Mouse (Mus musculus): Measurements from ENCODE around the gene Gnb3. TPM values are rescaled to one million over a fixed set of nuclear protein-coding genes. Genes with fewer than 3 reads are reported as not detected.

Gene Gnb3
- polyA plus RNA-seq (2015; fragmentation: Nextera tagmentation; extraction: Ambion mirVana), result 3.8 and 4.2 TPM in 2 replicates

DNA sequence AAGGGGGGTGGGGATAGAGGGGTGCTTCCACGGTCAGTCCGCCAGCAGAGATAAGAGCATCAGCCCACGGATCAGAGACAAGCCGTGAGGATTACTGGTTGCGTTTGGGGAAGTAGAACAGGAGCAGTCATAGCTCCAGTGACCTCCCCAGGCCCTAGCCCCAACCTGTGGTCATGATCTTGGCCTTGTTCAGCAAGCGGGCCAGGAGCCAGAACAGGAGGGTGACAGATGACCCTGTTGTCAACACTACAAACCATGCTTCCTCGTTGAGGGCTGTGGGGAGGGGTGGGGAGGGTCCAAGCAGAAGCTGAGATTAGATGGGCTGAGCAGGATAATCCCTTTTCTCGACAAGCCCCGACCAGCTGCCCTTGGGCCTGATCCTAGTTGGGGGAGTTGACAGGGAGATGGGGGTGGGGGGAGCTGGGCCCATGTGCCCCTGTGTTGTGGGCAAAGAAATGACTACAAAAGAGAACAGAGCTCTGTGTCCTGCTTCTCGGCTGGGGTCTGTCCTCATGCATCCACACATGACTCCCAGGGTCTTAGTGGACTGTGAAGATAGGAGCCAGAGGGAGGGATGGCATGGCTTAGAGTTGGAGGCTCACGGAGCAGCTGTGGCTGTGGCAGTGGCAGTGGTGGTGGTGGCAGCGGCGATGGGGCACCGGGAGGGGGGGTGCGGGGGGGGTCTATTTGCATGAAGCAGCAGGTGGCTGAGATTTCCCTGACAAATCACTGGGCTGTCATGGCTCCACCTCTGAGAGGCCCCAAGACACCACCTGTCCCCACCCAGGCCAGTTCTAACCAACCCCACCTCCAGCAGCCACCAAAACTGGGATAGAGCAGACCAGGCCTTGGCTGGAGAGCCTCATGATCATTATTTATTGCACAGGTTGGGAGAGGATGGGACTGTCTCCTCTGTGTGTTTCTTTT, at the start of gene Gnb3:
TSS of gene Gnb3 (minus strand) at position 35 of the 927 bp plus-strand sequence.
- Histone ChIP-seq H3K4me2 (ENCODE audit: low read depth, low read length) (peak within 1 kb of the TSS; percentile 7; the same call in 1 of the 2 replicates), H3K9ac (ENCODE audit: low read length) (peak within 1 kb of the TSS; percentile 49), H3K4me1 (ENCODE audit: control insufficient read depth, insufficient read depth, low read length) (peaks cover 18% of the 10 kb centered on the region), H3K27me3 (ENCODE audit: control insufficient read depth, insufficient read depth, low read length) (no peaks in the 10 kb centered on the region), H3K27ac (ENCODE audit: low read length) (peak within 1 kb of the TSS; percentile 20; the same call in 1 of the 2 replicates), H3K9me3 (replicated peaks; ENCODE audit: control insufficient read depth, low read length) (no peaks in the 10 kb centered on the region), H3K4me3 (ENCODE audit: low read length) (no peak within 1 kb of the TSS), H3K36me3 (ENCODE audit: control insufficient read depth, insufficient read depth) (peaks cover 10% of the 10 kb centered on the region; the same call in 1 of the 2 replicates)
- 18% methylated on average over 15 of the region's 15 CpGs for WGBS
- ATAC-seq (replicated peaks; ENCODE audit: extremely low read depth, insufficient read depth, low FRiP score), result peak; percentile 70

- Histone ChIP-seq H3K4me1 (ENCODE audit: control insufficient read depth, insufficient read depth, low read length) (peaks cover 6% of the 10 kb centered on the region; the same call in 1 of the 2 replicates), H3K27me3 (ENCODE audit: control insufficient read depth, insufficient read depth, low read length) (no peaks in the 10 kb centered on the region), H3K9ac (ENCODE audit: low read length) (no peak overlapping the region), H3K4me2 (ENCODE audit: low read depth, low read length) (no peak overlapping the region), H3K36me3 (ENCODE audit: control insufficient read depth, insufficient read depth) (no peaks in the 10 kb centered on the region), H3K4me3 (ENCODE audit: low read length) (no peak overlapping the region), H3K9me3 (replicated peaks; ENCODE audit: control insufficient read depth, low read length) (no peaks in the 10 kb centered on the region), H3K27ac (ENCODE audit: low read length) (no peak overlapping the region)
- no peak for ATAC-seq (replicated peaks; ENCODE audit: extremely low read depth, insufficient read depth, low FRiP score)
- WGBS, result 86% methylated on average over 6 of the region's 6 CpGs
Observed at GRCm38 (mm10) chr6:124888555-124889125, 48.6 kb upstream of the Gnb3 start.

DNA sequence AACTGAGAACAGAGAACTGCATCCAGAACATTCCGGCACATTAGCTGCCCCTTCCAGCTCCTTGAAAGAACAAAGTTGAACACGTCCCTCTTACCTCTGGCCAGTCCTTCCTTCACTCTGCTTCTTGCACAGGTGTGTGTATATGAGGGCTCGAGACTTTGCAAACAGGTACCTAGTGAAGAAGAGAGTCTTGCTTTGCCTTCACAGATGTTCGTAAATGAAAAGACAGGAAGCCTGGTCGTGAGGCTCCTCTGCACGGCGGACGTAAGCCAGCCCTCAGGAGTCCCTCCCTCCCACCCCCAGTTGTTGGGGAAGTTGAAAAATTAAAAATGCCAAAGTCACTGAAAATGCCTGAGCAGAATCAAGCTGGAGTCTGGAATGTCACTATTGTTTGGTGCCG, 47.9 kb upstream of the Gnb3 start, which contains the start of gene Cd4:
TSS of gene Cd4 (minus strand) at position 236 of the 400 bp plus-strand sequence.
- no peak within 1 kb of the TSS for H3K9ac ChIP-seq (ENCODE audit: low read length)
- no peak for ATAC-seq (replicated peaks; ENCODE audit: extremely low read depth, insufficient read depth, low FRiP score)
- 80% methylated on average over 9 of the region's 9 CpGs for WGBS

GRCm38 (mm10) chr6:124885956-124886381, 45.9 kb upstream of the Gnb3 start:
- Histone ChIP-seq H3K4me2 (ENCODE audit: low read depth, low read length) (no peak overlapping the region), H3K36me3 (ENCODE audit: control insufficient read depth, insufficient read depth) (no peaks in the 10 kb centered on the region), H3K4me3 (ENCODE audit: low read length) (no peak overlapping the region), H3K9me3 (replicated peaks; ENCODE audit: control insufficient read depth, low read length) (no peaks in the 10 kb centered on the region), H3K9ac (ENCODE audit: low read length) (no peak overlapping the region), H3K27me3 (ENCODE audit: control insufficient read depth, insufficient read depth, low read length) (no peaks in the 10 kb centered on the region), H3K27ac (ENCODE audit: low read length) (peak overlapping the region; percentile 76), H3K4me1 (ENCODE audit: control insufficient read depth, insufficient read depth, low read length) (peaks cover 6% of the 10 kb centered on the region; the same call in 1 of the 2 replicates)
- ATAC-seq (replicated peaks; ENCODE audit: extremely low read depth, insufficient read depth, low FRiP score), result no peak
- WGBS, result 89% methylated on average over 8 of the region's 8 CpGs

More for the DNA sequence above, 47.9 kb upstream of the Gnb3 start, which contains the start of gene Cd4:
- no peak within 1 kb of the TSS for H3K27ac ChIP-seq (ENCODE audit: low read length)
- H3K9me3 ChIP-seq (replicated peaks; ENCODE audit: control insufficient read depth, low read length), result no peaks in the 10 kb centered on the region
- no peak within 1 kb of the TSS for H3K4me3 ChIP-seq (ENCODE audit: low read length)
- no peaks in the 10 kb centered on the region for H3K27me3 ChIP-seq (ENCODE audit: control insufficient read depth, insufficient read depth, low read length)
- no peak within 1 kb of the TSS for H3K4me2 ChIP-seq (ENCODE audit: low read depth, low read length)
- peaks cover 6% of the 10 kb centered on the region; the same call in 1 of the 2 replicates for H3K4me1 ChIP-seq (ENCODE audit: control insufficient read depth, insufficient read depth, low read length)
- no peaks in the 10 kb centered on the region for H3K36me3 ChIP-seq (ENCODE audit: control insufficient read depth, insufficient read depth)

DNA sequence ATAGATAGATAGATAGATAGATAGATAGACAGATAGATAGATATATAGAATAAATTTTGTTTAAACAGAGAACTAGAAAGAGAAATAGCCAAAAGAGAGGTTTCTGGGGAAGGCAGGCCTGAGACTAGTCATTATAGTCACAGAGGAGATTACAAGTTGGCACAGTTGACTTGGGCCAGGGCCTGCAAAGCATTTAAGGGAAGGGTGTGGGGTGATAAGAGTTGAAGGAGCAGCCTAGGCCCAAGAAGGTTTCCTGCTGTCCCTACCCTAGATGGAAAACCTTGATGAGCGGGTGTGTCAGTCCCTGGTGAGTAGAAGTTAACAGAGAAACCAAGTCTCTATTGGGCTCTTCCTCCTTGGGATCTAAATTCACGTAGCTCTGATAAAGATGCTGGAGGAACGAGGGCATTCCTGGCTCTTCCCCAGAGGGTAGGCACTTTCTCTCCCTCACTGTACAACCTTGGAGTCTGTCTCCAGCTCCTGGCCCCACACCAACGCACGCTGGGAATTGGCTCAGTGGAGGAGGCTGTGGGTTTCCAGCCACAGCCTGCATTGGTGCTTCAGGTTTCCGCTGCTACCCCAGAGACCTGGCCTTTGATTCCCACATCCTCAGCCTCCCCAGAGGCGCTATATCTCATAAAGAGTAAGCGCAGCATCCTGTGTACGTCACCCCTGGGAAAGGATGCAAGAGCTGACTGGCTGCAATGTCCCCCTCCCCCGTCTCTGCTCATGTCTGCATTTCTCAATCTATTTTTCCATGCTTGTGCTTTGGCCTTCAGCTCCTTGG, 44.8 kb upstream of the Gnb3 start:
- Histone ChIP-seq H3K27me3 (ENCODE audit: control insufficient read depth, insufficient read depth, low read length) (no peaks in the 10 kb centered on the region), H3K4me3 (ENCODE audit: low read length) (no peak overlapping the region), H3K27ac (ENCODE audit: low read length) (peak overlapping the region; percentile 76), H3K4me1 (ENCODE audit: control insufficient read depth, insufficient read depth, low read length) (peaks cover 6% of the 10 kb centered on the region; the same call in 1 of the 2 replicates), H3K36me3 (ENCODE audit: control insufficient read depth, insufficient read depth) (no peaks in the 10 kb centered on the region), H3K9ac (ENCODE audit: low read length) (no peak overlapping the region), H3K9me3 (replicated peaks; ENCODE audit: control insufficient read depth, low read length) (no peaks in the 10 kb centered on the region), H3K4me2 (ENCODE audit: low read depth, low read length) (no peak overlapping the region)
- WGBS, result 53% methylated on average over 10 of the region's 10 CpGs
- ATAC-seq (replicated peaks; ENCODE audit: extremely low read depth, insufficient read depth, low FRiP score), result peak; percentile 79; the same call in 1 of the 2 replicates

GRCm38 (mm10) chr6:124883351-124883750, 43.3 kb upstream of the Gnb3 start:
- ATAC-seq (replicated peaks; ENCODE audit: extremely low read depth, insufficient read depth, low FRiP score), result no peak
- Histone ChIP-seq H3K4me1 (ENCODE audit: control insufficient read depth, insufficient read depth, low read length) (peaks cover 6% of the 10 kb centered on the region; the same call in 1 of the 2 replicates), H3K9me3 (replicated peaks; ENCODE audit: control insufficient read depth, low read length) (no peaks in the 10 kb centered on the region), H3K9ac (ENCODE audit: low read length) (no peak overlapping the region), H3K27me3 (ENCODE audit: control insufficient read depth, insufficient read depth, low read length) (no peaks in the 10 kb centered on the region), H3K4me2 (ENCODE audit: low read depth, low read length) (no peak overlapping the region), H3K27ac (ENCODE audit: low read length) (no peak overlapping the region), H3K4me3 (ENCODE audit: low read length) (no peak overlapping the region), H3K36me3 (ENCODE audit: control insufficient read depth, insufficient read depth) (no peaks in the 10 kb centered on the region)
- 81% methylated on average over 10 of the region's 10 CpGs for WGBS

DNA sequence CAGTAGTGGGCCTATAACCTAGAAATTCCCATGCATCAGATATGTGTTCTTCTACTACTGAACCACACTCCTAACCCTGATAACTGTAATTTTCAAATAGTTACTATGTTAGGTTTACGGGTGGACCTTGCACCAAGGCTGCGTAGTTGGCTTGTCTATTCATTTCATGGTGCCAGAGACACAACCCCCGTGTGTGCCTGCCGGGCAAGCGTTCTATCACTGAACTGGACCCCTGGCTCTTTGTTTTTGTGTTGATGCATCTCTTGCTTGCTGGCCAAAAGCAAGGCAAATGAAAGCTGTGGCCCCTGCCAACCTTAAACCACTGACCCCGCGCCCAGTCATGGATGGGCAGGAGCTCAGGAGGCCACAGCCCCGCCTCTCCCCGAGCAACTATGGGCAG, 41.7 kb upstream of the Gnb3 start:
- H3K4me2 ChIP-seq (ENCODE audit: low read depth, low read length), result no peak overlapping the region
- H3K9ac ChIP-seq (ENCODE audit: low read length), result no peak overlapping the region
- H3K27ac ChIP-seq (ENCODE audit: low read length), result no peak overlapping the region
- no peak for ATAC-seq (replicated peaks; ENCODE audit: extremely low read depth, insufficient read depth, low FRiP score)
- no peaks in the 10 kb centered on the region for H3K27me3 ChIP-seq (ENCODE audit: control insufficient read depth, insufficient read depth, low read length)
- no peak overlapping the region for H3K4me3 ChIP-seq (ENCODE audit: low read length)
- no peaks in the 10 kb centered on the region for H3K36me3 ChIP-seq (ENCODE audit: control insufficient read depth, insufficient read depth)
- 91% methylated on average over 9 of the region's 9 CpGs for WGBS
- H3K9me3 ChIP-seq (replicated peaks; ENCODE audit: control insufficient read depth, low read length), result no peaks in the 10 kb centered on the region
- H3K4me1 ChIP-seq (ENCODE audit: control insufficient read depth, insufficient read depth, low read length), result peaks cover 6% of the 10 kb centered on the region; the same call in 1 of the 2 replicates

- H3K9me3 ChIP-seq (replicated peaks; ENCODE audit: control insufficient read depth, low read length), result no peaks in the 10 kb centered on the region
- WGBS, result 50% methylated on average over 6 of the region's 6 CpGs
- H3K27me3 ChIP-seq (ENCODE audit: control insufficient read depth, insufficient read depth, low read length), result no peaks in the 10 kb centered on the region
- H3K9ac ChIP-seq (ENCODE audit: low read length), result no peak overlapping the region
- H3K36me3 ChIP-seq (ENCODE audit: control insufficient read depth, insufficient read depth), result no peaks in the 10 kb centered on the region
- no peak for ATAC-seq (replicated peaks; ENCODE audit: extremely low read depth, insufficient read depth, low FRiP score)
- H3K4me3 ChIP-seq (ENCODE audit: low read length), result no peak overlapping the region
- no peaks in the 10 kb centered on the region for H3K4me1 ChIP-seq (ENCODE audit: control insufficient read depth, insufficient read depth, low read length)
- H3K4me2 ChIP-seq (ENCODE audit: low read depth, low read length), result no peak overlapping the region
- no peak overlapping the region for H3K27ac ChIP-seq (ENCODE audit: low read length)
Observed at GRCm38 (mm10) chr6:124879390-124879789, 39.3 kb upstream of the Gnb3 start.

Measured in heart, embryonic 16.5 days (tissue).